Mouse (Mus musculus) lung, adult 2 months (tissue): ENCODE data around the gene Slc10a1.

ENCODE experiments used
- CTCF ChIP-seq: fragments of 200-500 bp; IDR thresholded peaks from 2 replicates; pipeline ENCODE4 v1.5.1; 2011; ENCODE audit warnings: mild to moderate bottlenecking, low read length, control low read depth; ENCODE audit not compliant: insufficient read depth
- POLR2A ChIP-seq: fragments of 200-500 bp; IDR thresholded peaks from 2 replicates; pipeline ENCODE4 v1.6.1; 2011; ENCODE audit warnings: low read depth, mild to moderate bottlenecking, control low read depth, low read length, borderline replicate concordance; ENCODE audit errors: extremely low read depth

DNA sequence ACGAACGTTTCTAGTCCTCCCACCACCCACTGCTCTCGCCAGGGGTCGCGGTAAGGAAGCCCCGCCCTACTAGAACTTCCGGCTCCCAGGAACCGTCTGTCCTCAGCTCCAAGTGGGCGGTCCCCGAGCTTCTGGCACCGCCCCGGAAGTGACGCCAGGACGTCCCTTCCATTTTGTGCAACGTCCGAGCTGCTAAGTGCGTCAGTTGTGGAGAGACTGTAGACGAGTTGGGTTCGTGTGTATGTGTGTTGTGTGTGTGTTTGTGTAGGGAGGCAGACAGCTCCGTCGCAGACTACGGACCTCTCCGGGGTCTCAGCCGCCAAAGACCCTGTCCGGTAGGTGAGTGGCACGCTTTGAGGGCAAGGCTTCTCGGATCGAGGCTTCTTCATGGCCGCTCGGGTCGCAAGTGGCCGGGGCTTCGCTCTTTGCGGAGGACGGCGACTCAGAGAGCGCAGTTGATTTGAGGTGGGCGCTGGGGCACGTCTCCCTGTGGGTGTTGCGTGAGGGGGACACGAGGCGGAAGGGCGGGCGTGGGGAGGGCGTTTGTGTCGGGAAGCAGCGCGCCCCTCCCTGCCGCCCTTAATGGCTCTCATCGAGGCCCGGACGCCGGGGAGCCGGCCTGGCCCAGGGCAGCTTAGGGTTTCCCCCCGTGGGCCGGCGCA is 23.0 kb downstream of the Slc10a1 start, which contains the start of gene Srsf5:
- TF ChIP-seq POLR2A (peak; percentile 100), CTCF (no peak)
